Mouse (Mus musculus): ENCODE results near the gene Mxd1. TPM values are rescaled to one million over a fixed set of nuclear protein-coding genes. Genes with fewer than 3 reads are reported as not detected.

Mxd1 gene
- polyA plus RNA-seq, 1 experiment = 5.8 TPM

GRCm38 (mm10) chr6:86615301-86615700 lies 53.7 kb downstream of the Mxd1 start:
- TF ChIP-seq POLR2A (IDR thresholded peaks at IDR 0.05; ENCODE audit: low read depth, low read length) (no peak), CTCF (IDR thresholded peaks at IDR 0.05; ENCODE audit: borderline replicate concordance, insufficient read depth, low read length) (no peak)

GRCm38 (mm10) chr6:86610714-86611113 lies 58.2 kb downstream of the Mxd1 start:
- Histone ChIP-seq H3K4me1 (ENCODE audit: control insufficient read depth, insufficient read depth, low read length) (no peaks in the 10 kb centered on the region; the same call in 1 of the 2 replicates), H3K4me3 (ENCODE audit: insufficient read depth, low read length) (no peak overlapping the region), H3K27ac (ENCODE audit: insufficient read depth, low read length) (no peak overlapping the region)
- TF ChIP-seq POLR2A (IDR thresholded peaks at IDR 0.05; ENCODE audit: low read depth, low read length) (no peak), CTCF (IDR thresholded peaks at IDR 0.05; ENCODE audit: borderline replicate concordance, insufficient read depth, low read length) (no peak)

More at GRCm38 (mm10) chr6:86615301-86615700, 53.7 kb downstream of the Mxd1 start:
- no peak overlapping the region for H3K27ac ChIP-seq (ENCODE audit: insufficient read depth, low read length)
- no peaks in the 10 kb centered on the region for H3K4me1 ChIP-seq (ENCODE audit: control insufficient read depth, insufficient read depth, low read length)
- H3K4me3 ChIP-seq (ENCODE audit: insufficient read depth, low read length) = no peak overlapping the region

- H3K4me1 ChIP-seq (ENCODE audit: control insufficient read depth, insufficient read depth, low read length) = no peaks in the 10 kb centered on the region; the same call in 1 of the 2 replicates
- TF ChIP-seq CTCF (IDR thresholded peaks at IDR 0.05; ENCODE audit: borderline replicate concordance, insufficient read depth, low read length) (no peak), POLR2A (IDR thresholded peaks at IDR 0.05; ENCODE audit: low read depth, low read length) (no peak)
- no peak overlapping the region for H3K4me3 ChIP-seq (ENCODE audit: insufficient read depth, low read length)
- no peak overlapping the region for H3K27ac ChIP-seq (ENCODE audit: insufficient read depth, low read length)
Measured at GRCm38 (mm10) chr6:86609235-86609634, 59.7 kb downstream of the Mxd1 start.

- Histone ChIP-seq H3K4me3 (ENCODE audit: insufficient read depth, low read length) (no peak overlapping the region), H3K4me1 (ENCODE audit: control insufficient read depth, insufficient read depth, low read length) (no peaks in the 10 kb centered on the region; the same call in 1 of the 2 replicates), H3K27ac (ENCODE audit: insufficient read depth, low read length) (no peak overlapping the region)
- TF ChIP-seq CTCF (IDR thresholded peaks at IDR 0.05; ENCODE audit: borderline replicate concordance, insufficient read depth, low read length) (no peak), POLR2A (IDR thresholded peaks at IDR 0.05; ENCODE audit: low read depth, low read length) (no peak)
Measured at GRCm38 (mm10) chr6:86607471-86607870, 61.5 kb downstream of the Mxd1 start.

- no peak overlapping the region for H3K27ac ChIP-seq (ENCODE audit: insufficient read depth, low read length)
Measured at GRCm38 (mm10) chr6:86606289-86606688, 62.7 kb downstream of the Mxd1 start.

GRCm38 (mm10) chr6:86605260-86605659 lies 63.7 kb downstream of the Mxd1 start:
- no peak for TF ChIP-seq POLR2A (IDR thresholded peaks at IDR 0.05; ENCODE audit: low read depth, low read length)
- TF ChIP-seq CTCF (IDR thresholded peaks at IDR 0.05; ENCODE audit: borderline replicate concordance, insufficient read depth, low read length) = no peak
- Histone ChIP-seq H3K4me3 (ENCODE audit: insufficient read depth, low read length) (no peak overlapping the region), H3K4me1 (ENCODE audit: control insufficient read depth, insufficient read depth, low read length) (no peaks in the 10 kb centered on the region; the same call in 1 of the 2 replicates), H3K27ac (ENCODE audit: insufficient read depth, low read length) (no peak overlapping the region)

More at GRCm38 (mm10) chr6:86606289-86606688, 62.7 kb downstream of the Mxd1 start:
- no peaks in the 10 kb centered on the region; the same call in 1 of the 2 replicates for H3K4me1 ChIP-seq (ENCODE audit: control insufficient read depth, insufficient read depth, low read length)
- H3K4me3 ChIP-seq (ENCODE audit: insufficient read depth, low read length) = no peak overlapping the region
- TF ChIP-seq POLR2A (IDR thresholded peaks at IDR 0.05; ENCODE audit: low read depth, low read length) (no peak), CTCF (IDR thresholded peaks at IDR 0.05; ENCODE audit: borderline replicate concordance, insufficient read depth, low read length) (no peak)

- H3K4me1 ChIP-seq (ENCODE audit: control insufficient read depth, insufficient read depth, low read length) = no peaks in the 10 kb centered on the region
- H3K4me3 ChIP-seq (ENCODE audit: insufficient read depth, low read length) = no peak overlapping the region
- TF ChIP-seq POLR2A (IDR thresholded peaks at IDR 0.05; ENCODE audit: low read depth, low read length) (no peak), CTCF (IDR thresholded peaks at IDR 0.05; ENCODE audit: borderline replicate concordance, insufficient read depth, low read length) (no peak)
- H3K27ac ChIP-seq (ENCODE audit: insufficient read depth, low read length) = no peak overlapping the region
Measured at GRCm38 (mm10) chr6:86599951-86600414, 69.0 kb downstream of the Mxd1 start.

- no peak overlapping the region for H3K27ac ChIP-seq (ENCODE audit: insufficient read depth, low read length)
- TF ChIP-seq CTCF (IDR thresholded peaks at IDR 0.05; ENCODE audit: borderline replicate concordance, insufficient read depth, low read length) = peak; percentile 87; the same call in 1 of the 2 replicates
- no peak for TF ChIP-seq POLR2A (IDR thresholded peaks at IDR 0.05; ENCODE audit: low read depth, low read length)
- no peaks in the 10 kb centered on the region for H3K4me1 ChIP-seq (ENCODE audit: control insufficient read depth, insufficient read depth, low read length)
- no peak overlapping the region for H3K4me3 ChIP-seq (ENCODE audit: insufficient read depth, low read length)
Measured at GRCm38 (mm10) chr6:86599197-86599596, 69.8 kb downstream of the Mxd1 start.

GRCm38 (mm10) chr6:86598742-86599193 lies 70.2 kb downstream of the Mxd1 start:
- H3K4me1 ChIP-seq (ENCODE audit: control insufficient read depth, insufficient read depth, low read length) = no peaks in the 10 kb centered on the region
- no peak overlapping the region for H3K4me3 ChIP-seq (ENCODE audit: insufficient read depth, low read length)
- no peak overlapping the region for H3K27ac ChIP-seq (ENCODE audit: insufficient read depth, low read length)
- TF ChIP-seq CTCF (IDR thresholded peaks at IDR 0.05; ENCODE audit: borderline replicate concordance, insufficient read depth, low read length) = no peak
- no peak for TF ChIP-seq POLR2A (IDR thresholded peaks at IDR 0.05; ENCODE audit: low read depth, low read length)

Other genes with a start within 250 kb of the Mxd1 start
- gene Gm44790, start 242.5 kb downstream of the Mxd1 start, polyA plus RNA-seq (2011; ENCODE audit: insufficient read length, low read depth, missing spikeins) = not detected in 2 replicates
- 9.6 and 9.7 TPM in 2 replicates for gene C87436, start 230.8 kb downstream of the Mxd1 start, polyA plus RNA-seq (2011; ENCODE audit: insufficient read length, low read depth, missing spikeins)
- 176 and 186 TPM in 2 replicates for gene Pcbp1, start 142.8 kb downstream of the Mxd1 start, polyA plus RNA-seq (2011; ENCODE audit: insufficient read length, low read depth, missing spikeins)
- not detected in 2 replicates for gene Asprv1, start 41.0 kb downstream of the Mxd1 start, polyA plus RNA-seq (2011; ENCODE audit: insufficient read length, low read depth, missing spikeins)
- gene Snrnp27, start 15.4 kb upstream of the Mxd1 start, polyA plus RNA-seq (2011; ENCODE audit: insufficient read length, low read depth, missing spikeins) = 64.1 and 65.6 TPM in 2 replicates
- 26.1 and 34.9 TPM in 2 replicates for gene Gmcl1, start 64.2 kb upstream of the Mxd1 start, polyA plus RNA-seq (2011; ENCODE audit: insufficient read length, low read depth, missing spikeins)
- 87.3 and 105 TPM in 2 replicates for gene Anxa4, start 124.4 kb upstream of the Mxd1 start, polyA plus RNA-seq (2011; ENCODE audit: insufficient read length, low read depth, missing spikeins)
- gene Aak1, start 180.4 kb upstream of the Mxd1 start, polyA plus RNA-seq (2011; ENCODE audit: insufficient read length, low read depth, missing spikeins) = 66.8 and 73.3 TPM in 2 replicates

All from embryonic fibroblast, embryonic 13.5 days (primary cell).